In the genomic region with DNA sequence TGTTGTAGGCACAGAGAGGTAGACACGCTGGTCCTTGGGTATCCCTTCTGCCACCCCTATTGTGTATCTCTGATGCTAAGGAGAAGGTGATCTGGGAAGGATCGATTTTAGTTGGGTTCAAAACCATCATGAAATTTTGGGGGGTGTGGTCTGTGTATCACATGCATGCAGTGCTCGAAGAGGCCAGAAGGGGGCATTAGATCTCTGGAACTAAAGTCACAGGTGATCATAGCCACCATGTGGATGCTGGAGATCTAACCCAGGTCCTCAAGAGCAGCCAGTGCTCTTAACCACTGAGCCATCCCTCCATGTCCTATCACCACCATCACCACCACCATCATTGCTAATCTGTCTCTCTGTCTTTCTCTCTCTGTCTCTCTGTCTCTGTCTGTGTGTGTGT, we compare ENCODE assay signal across 15 mouse cellular contexts.
DNase-seq lines count a peak whose midpoint lies in the region; ATAC-seq lines count a peak whose summit lies in the region.
"Had no signal": no experiment of that assay in that cellular context is flagged by ENCODE, and none has a peak within 500 bp of the region (broad histone marks: within the 10 kb centered on the region; RNA-seq: fewer than 3 reads in every experiment).

No protein-coding gene starts in this region.

- peak; percentile 5 for DNase-seq in adrenal gland, postnatal 10 days
- DNase-seq in adrenal gland, adult 8-10 months: no peak
- DNase-seq in liver (peak; percentile 9), 3T3-L1 (ENCODE audit: low read depth, low spot score) (peak; percentile 7), R1 (ENCODE audit: low read depth, low spot score) (peak; percentile 67)
- DNase-seq in liver, embryonic 11.5 days (ENCODE audit: low spot score): no peak
- no peak for DNase-seq in left cerebral cortex, postnatal 36 days (ENCODE audit: low spot score in 2 of 2)
- DNase-seq in layer of hippocampus, adult 9-10 months (ENCODE audit: low spot score): no peak
- DNase-seq: heart, adult 18-20 months; kidney, adult 9 months; layer of hippocampus, adult 9-11 months; left cerebral cortex, postnatal 4 days had no signal

- H3K36me3 ChIP-seq in liver, embryonic 11.5 days (ENCODE audit: control insufficient read depth, insufficient read depth, low read length): no peaks in the 10 kb centered on the region
- H3K36me3 ChIP-seq: embryonic facial prominence, embryonic 15.5 days; lung, embryonic 15.5 days had no signal

- H3K9me3 ChIP-seq in liver, embryonic 11.5 days (ENCODE audit: control insufficient read depth, low read length): no peaks in the 10 kb centered on the region
- H3K9me3 ChIP-seq: embryonic facial prominence, embryonic 15.5 days; lung, embryonic 15.5 days had no signal

- WGBS in liver, embryonic 11.5 days: 79% methylated on average over 3 of the region's 3 CpGs

- H3K4me1 ChIP-seq in liver, embryonic 11.5 days (replicated peaks; ENCODE audit: control insufficient read depth, insufficient read depth, low read length): no peaks in the 10 kb centered on the region

- no peak overlapping the region for H3K27ac ChIP-seq in liver, embryonic 11.5 days (ENCODE audit: low read depth, low read length)
- H3K27ac ChIP-seq: embryonic facial prominence, embryonic 15.5 days; lung, embryonic 15.5 days had no signal

- intact Hi-C loops in left cerebral cortex, postnatal 36 days (cut with DNase I): no loop called here

- no peak overlapping the region for H3K4me3 ChIP-seq in liver, embryonic 11.5 days (ENCODE audit: low read depth, low read length)
- H3K4me3 ChIP-seq: embryonic facial prominence, embryonic 15.5 days; lung, embryonic 15.5 days had no signal

- no peak overlapping the region for H3K4me2 ChIP-seq in liver, embryonic 11.5 days

- no peak for ATAC-seq in liver, embryonic 11.5 days (replicated peaks; ENCODE audit: low FRiP score)
- ATAC-seq: forebrain, embryonic 14.5 days had no signal

- H3K27me3 ChIP-seq in liver, embryonic 11.5 days (replicated peaks; ENCODE audit: control insufficient read depth, insufficient read depth, low read length): no peaks in the 10 kb centered on the region
- H3K27me3 ChIP-seq: embryonic facial prominence, embryonic 15.5 days; lung, embryonic 15.5 days had no signal

- no peak overlapping the region for H3K9ac ChIP-seq in liver, embryonic 11.5 days (ENCODE audit: low read depth, low read length)
- H3K9ac ChIP-seq: embryonic facial prominence, embryonic 15.5 days; lung, embryonic 15.5 days had no signal

Comparison
In these comparisons a context has a peak if more than half of its experiments do, and no peak if none do; other contexts are left out.
1. DNase-seq: peak in adrenal gland, postnatal 10 days (single experiment), liver (single experiment), 3T3-L1 (single experiment) and R1 (single experiment); none in adrenal gland, adult 8-10 months (single experiment), liver, embryonic 11.5 days (single experiment), left cerebral cortex, postnatal 36 days (0 of 2) and layer of hippocampus, adult 9-10 months (single experiment).